Mouse (Mus musculus) stomach, embryonic 14.5 days (tissue): ENCODE measurements at regions not wholly inside any gene's neighbourhood (a gene's known extent, or its start where the extent isn't known, plus 50 kb on each side); places are given as distances from the start of the nearest gene placed in this dataset.
A peak's percentile ranks its signal among the peaks of the same experiment; 100 is the strongest.

Experiments
- ATAC-seq: fragments of 200-750 bp; cut with Nextera tagmentation; 2 replicates; pipeline ENCODE4 v1.8.0; 2017; ENCODE audit warnings: low read depth, moderate TSS enrichment; ENCODE audit not compliant: insufficient number of reproducible peaks, insufficient read depth, low FRiP score
- H3K27ac ChIP-seq: fragments of 300-500 bp; sonication (generic); 2 replicates; pipeline ENCODE4 v1.5.1; 2014; ENCODE audit warnings: mild to moderate bottlenecking, low read length, moderate library complexity, mixed read lengths
- H3K27me3 ChIP-seq: fragments of 300-500 bp; sonication (generic); 2 replicates; pipeline ENCODE4 v1.6.1; 2014; ENCODE audit warnings: low read length, control low read depth, mixed read lengths; ENCODE audit not compliant: control insufficient read depth, insufficient read depth
- H3K36me3 ChIP-seq: fragments of 300-500 bp; sonication (generic); 2 replicates; pipeline ENCODE4 v1.6.1; 2014; ENCODE audit warnings: mild to moderate bottlenecking, control low read depth, low read length, moderate library complexity, mixed read lengths; ENCODE audit not compliant: control insufficient read depth, insufficient read depth
- H3K4me1 ChIP-seq: fragments of 300-500 bp; sonication (generic); 2 replicates; pipeline ENCODE4 v1.6.1; 2014; ENCODE audit warnings: low read length, control low read depth, mixed read lengths; ENCODE audit not compliant: control insufficient read depth, insufficient read depth
- H3K4me2 ChIP-seq: fragments of 300-500 bp; sonication (generic); replicated peaks from 2 replicates; pipeline ENCODE4 v1.6.1; 2014; ENCODE audit warnings: low read depth, low read length, control low read depth
- H3K4me3 ChIP-seq: fragments of 300-500 bp; sonication (generic); 2 replicates; pipeline ENCODE4 v1.5.1; 2014; ENCODE audit warnings: low read depth, low read length, control low read depth
- H3K9ac ChIP-seq: fragments of 300-500 bp; sonication (generic); replicated peaks from 2 replicates; pipeline ENCODE4 v1.6.1; 2014; ENCODE audit warnings: low read depth, mild to moderate bottlenecking, control low read depth, low read length, moderate library complexity, mixed read lengths
- H3K9me3 ChIP-seq: fragments of 300-500 bp; sonication (generic); 2 replicates; pipeline ENCODE4 v1.6.1; 2016; ENCODE audit warnings: low read depth, low read length, control low read depth; ENCODE audit not compliant: control insufficient read depth
- WGBS: fragments of 180-500 bp; shearing (Covaris S2); extraction: QIAGEN DNeasy Blood & Tissue Kit; methylation state at CpG from one replicate; pipeline ENCODE4 v1.1.7; 2014; 5-methylcytosine and 5-hydroxymethylcytosine counted together

DNA sequence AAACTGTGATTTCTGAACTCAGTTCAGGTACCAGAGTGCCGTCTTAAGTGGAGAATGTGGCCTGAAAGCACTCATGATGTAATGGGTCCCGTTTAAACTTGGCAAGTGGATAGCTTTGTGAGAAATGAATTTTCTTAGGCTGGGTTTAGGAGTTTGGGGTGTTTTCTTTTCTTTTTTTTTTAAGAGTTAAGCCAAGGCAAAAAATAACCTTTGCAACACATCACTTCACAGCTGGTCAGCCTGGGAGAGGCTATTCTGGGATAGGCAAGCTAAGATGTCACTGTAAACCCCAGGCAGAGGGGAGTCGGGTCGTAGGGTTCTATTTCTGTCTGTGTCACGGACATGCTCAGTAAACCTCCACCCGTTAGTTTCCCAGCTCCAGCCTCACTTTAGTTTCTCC, 100.9 kb downstream of the Zfp36l1 start:
- H3K36me3 ChIP-seq = no peaks in the 10 kb centered on the region
- H3K27me3 ChIP-seq = no peaks in the 10 kb centered on the region
- H3K4me3 ChIP-seq = no peak overlapping the region
- WGBS = 70% methylated on average over 6 of the region's 6 CpGs
- no peak overlapping the region for H3K4me2 ChIP-seq
- H3K4me1 ChIP-seq = peaks cover 36% of the 10 kb centered on the region
- no peak for ATAC-seq
- H3K9ac ChIP-seq = no peak overlapping the region
- no peak overlapping the region for H3K27ac ChIP-seq
- H3K9me3 ChIP-seq = no peaks in the 10 kb centered on the region

GRCm38 (mm10) chr12:80010947-80011346, 101.9 kb downstream of the Zfp36l1 start:
- Histone ChIP-seq H3K4me1 (peaks cover 29% of the 10 kb centered on the region), H3K36me3 (no peaks in the 10 kb centered on the region), H3K4me3 (no peak overlapping the region), H3K27ac (no peak overlapping the region), H3K9ac (no peak overlapping the region), H3K4me2 (no peak overlapping the region), H3K9me3 (no peaks in the 10 kb centered on the region), H3K27me3 (no peaks in the 10 kb centered on the region)
- WGBS = 90% methylated on average over 1 of the region's 1 CpGs
- ATAC-seq = no peak

DNA sequence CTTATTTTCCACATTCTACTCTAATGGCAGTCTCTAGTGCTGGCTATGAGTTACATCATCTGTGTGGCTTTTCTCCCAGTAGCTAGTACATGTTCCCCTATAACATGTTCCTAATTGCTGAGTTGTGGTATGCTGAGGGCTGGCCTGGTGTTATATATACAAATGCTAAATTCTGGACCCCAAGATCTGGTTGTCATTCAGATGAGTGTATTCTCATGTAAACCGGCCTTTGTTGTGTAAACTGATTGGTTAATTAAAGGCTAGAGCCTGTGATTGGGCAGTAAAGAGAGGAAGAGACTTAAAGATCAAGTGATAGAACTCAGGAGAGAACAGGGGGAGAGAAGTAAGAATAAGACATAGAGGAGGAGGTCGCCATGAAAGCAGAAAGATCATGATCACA, 102.6 kb downstream of the Zfp36l1 start:
- Histone ChIP-seq H3K36me3 (no peaks in the 10 kb centered on the region), H3K4me2 (no peak overlapping the region), H3K4me3 (no peak overlapping the region), H3K27ac (no peak overlapping the region), H3K4me1 (peaks cover 29% of the 10 kb centered on the region), H3K9me3 (no peaks in the 10 kb centered on the region), H3K9ac (no peak overlapping the region), H3K27me3 (no peaks in the 10 kb centered on the region)
- ATAC-seq = no peak
- WGBS = 61% methylated on average over 2 of the region's 2 CpGs

DNA sequence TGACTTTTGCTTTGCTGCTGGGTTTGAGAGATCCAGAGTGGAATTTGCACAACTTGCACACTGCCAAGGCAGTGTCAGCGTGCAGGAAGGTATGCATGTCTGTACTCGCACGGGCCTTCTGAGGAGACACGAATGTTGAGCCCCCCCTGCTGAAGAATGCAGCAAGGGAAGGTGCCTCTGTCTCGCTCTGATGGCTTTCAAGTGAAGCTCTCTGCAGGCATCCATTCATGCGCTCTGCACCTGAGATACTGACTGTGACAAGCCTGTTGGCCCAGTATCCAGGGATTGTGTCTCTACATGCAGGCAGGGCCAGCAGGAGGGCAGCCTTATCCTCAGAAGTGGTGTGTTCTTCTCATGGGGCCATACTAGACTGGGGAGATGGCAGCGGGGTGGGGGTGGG, 105.0 kb downstream of the Zfp36l1 start:
- Histone ChIP-seq H3K9me3 (no peaks in the 10 kb centered on the region), H3K27me3 (no peaks in the 10 kb centered on the region), H3K27ac (peak overlapping the region; percentile 7; the same call in 1 of the 2 replicates), H3K4me1 (peaks cover 10% of the 10 kb centered on the region), H3K4me2 (no peak overlapping the region), H3K9ac (no peak overlapping the region), H3K4me3 (no peak overlapping the region), H3K36me3 (no peaks in the 10 kb centered on the region)
- ATAC-seq = 0 out of 2 replicates have a peak, but pooled peaks have one; percentile 53
- WGBS = 48% methylated on average over 7 of the region's 7 CpGs

GRCm38 (mm10) chr12:80005227-80005919, 107.4 kb downstream of the Zfp36l1 start:
- H3K4me2 ChIP-seq = no peak overlapping the region
- H3K4me1 ChIP-seq = peaks cover 17% of the 10 kb centered on the region
- ATAC-seq = no peak
- no peak overlapping the region for H3K9ac ChIP-seq
- no peaks in the 10 kb centered on the region for H3K27me3 ChIP-seq
- no peak overlapping the region for H3K27ac ChIP-seq
- H3K36me3 ChIP-seq = no peaks in the 10 kb centered on the region
- WGBS = 86% methylated on average over 13 of the region's 13 CpGs
- H3K4me3 ChIP-seq = no peak overlapping the region
- no peaks in the 10 kb centered on the region for H3K9me3 ChIP-seq

DNA sequence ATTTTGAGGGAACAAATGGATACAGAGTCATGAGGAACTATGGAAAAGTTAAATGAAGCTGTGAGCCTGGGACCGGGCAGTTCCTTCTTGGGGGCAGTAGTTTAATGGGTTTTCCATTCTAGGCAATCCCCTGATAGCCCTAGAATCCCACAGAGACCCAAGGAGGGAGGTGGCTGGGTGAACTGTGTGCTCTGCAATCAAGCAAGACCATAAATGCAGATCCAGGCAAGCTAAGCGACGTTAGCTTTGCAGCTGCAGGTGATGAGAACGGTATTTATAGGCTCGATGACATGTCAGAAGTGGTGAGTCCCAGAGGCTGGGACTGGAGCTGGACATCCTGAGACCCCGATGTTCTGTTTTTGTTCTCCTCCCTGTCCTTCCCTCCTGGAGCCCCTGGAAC, 108.2 kb downstream of the Zfp36l1 start:
- Histone ChIP-seq H3K27ac (no peak overlapping the region), H3K4me2 (no peak overlapping the region), H3K4me3 (no peak overlapping the region), H3K4me1 (peaks cover 14% of the 10 kb centered on the region), H3K9me3 (no peaks in the 10 kb centered on the region), H3K27me3 (no peaks in the 10 kb centered on the region), H3K36me3 (no peaks in the 10 kb centered on the region), H3K9ac (no peak overlapping the region)
- WGBS = 70% methylated on average over 6 of the region's 6 CpGs
- no peak for ATAC-seq

- Histone ChIP-seq H3K27me3 (no peaks in the 10 kb centered on the region), H3K4me2 (no peak overlapping the region), H3K36me3 (no peaks in the 10 kb centered on the region), H3K27ac (no peak overlapping the region), H3K4me1 (peaks cover 18% of the 10 kb centered on the region), H3K4me3 (no peak overlapping the region), H3K9ac (no peak overlapping the region), H3K9me3 (no peaks in the 10 kb centered on the region)
- WGBS = 79% methylated on average over 12 of the region's 12 CpGs
- no peak for ATAC-seq
These were observed 109.3 kb downstream of the Zfp36l1 start for GRCm38 (mm10) chr12:80003486-80003885.

- Histone ChIP-seq H3K27ac (peak overlapping the region; percentile 68; the same call in 1 of the 2 replicates), H3K9me3 (no peaks in the 10 kb centered on the region), H3K4me2 (0 out of 2 replicates have a peak overlapping the region, but pooled peaks have one; percentile 1), H3K36me3 (no peaks in the 10 kb centered on the region), H3K27me3 (no peaks in the 10 kb centered on the region), H3K9ac (no peak overlapping the region; the same call in 1 of the 2 replicates), H3K4me1 (peaks cover 23% of the 10 kb centered on the region), H3K4me3 (no peak overlapping the region)
- no peak for ATAC-seq
- 79% methylated on average over 13 of the region's 13 CpGs for WGBS
These were observed 110.2 kb downstream of the Zfp36l1 start for GRCm38 (mm10) chr12:80002474-80003125.
